Mouse (Mus musculus): Measurements from ENCODE around the gene Ppa2. TPM values are rescaled to one million over a fixed set of nuclear protein-coding genes. Genes with fewer than 3 reads are reported as not detected.

The Ppa2 gene
- total and polyA plus RNA-seq, 3 experiments = 38.1 to 145 (median 67.3) TPM

DNA sequence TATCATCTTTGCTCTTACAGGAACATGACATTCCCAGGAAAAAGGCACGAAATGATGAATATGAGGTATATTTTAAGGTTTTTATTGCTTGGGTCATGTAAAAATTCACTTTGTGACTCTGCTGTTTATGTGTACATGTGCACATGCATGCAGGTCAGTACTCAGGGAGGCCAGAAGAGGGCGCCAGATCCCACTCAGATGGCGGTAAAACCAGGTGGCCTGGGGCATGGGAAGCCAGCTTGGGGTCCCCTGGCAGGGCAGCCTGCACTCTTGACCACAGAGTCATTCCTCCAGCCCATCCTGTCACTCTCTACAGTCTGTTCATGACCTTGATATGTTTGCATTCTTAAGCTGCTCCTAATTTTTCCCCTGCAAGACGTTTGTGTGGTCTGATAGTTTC lies 12.6 kb downstream of the Ppa2 start:
- Histone ChIP-seq H3K9me3 (replicated peaks) (no peaks in the 10 kb centered on the region; the same call in 1 of the 2 replicates), H3K4me1 (ENCODE audit: insufficient read depth, low read depth, low read length) (no peaks in the 10 kb centered on the region), H3K36me3 (replicated peaks) (peaks cover 76% of the 10 kb centered on the region), H3K27me3 (ENCODE audit: insufficient read depth, low read length) (no peaks in the 10 kb centered on the region), H3K4me3 (ENCODE audit: low read depth, low read length) (no peak overlapping the region)
- TF ChIP-seq POLR2AphosphoS5 (IDR thresholded peaks at IDR 0.05; ENCODE audit: insufficient replicate concordance, low read depth, low read length) (no peak), CTCF (IDR thresholded peaks at IDR 0.05; ENCODE audit: low read depth, low read length) (peak; percentile 47; the same call in 1 of the 2 replicates)
- ATAC-seq (ENCODE audit: extremely low read depth, insufficient number of reproducible peaks, low FRiP score, poor library complexity, severe bottlenecking) (no peak), DNase-seq (ENCODE audit: low spot score) (no peak)

DNA sequence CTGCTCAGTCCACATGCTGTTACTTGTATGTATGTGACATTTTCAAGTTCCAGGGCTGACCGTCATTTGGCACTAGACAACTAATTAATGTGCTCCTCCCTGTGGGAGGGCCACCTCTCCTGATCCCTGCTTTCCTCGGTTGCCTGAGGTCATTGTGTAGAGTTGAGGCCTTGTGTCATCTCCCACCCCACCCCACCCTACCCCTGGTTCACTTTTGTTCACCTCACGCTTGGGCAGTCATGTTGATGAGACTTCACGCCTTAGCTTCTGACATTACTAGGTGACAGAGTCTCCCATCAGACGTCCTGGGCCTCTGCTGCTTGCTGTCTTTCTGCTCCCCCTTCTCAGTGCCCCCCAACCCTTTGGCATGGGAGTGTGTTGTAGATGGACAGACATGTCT lies 15.2 kb downstream of the Ppa2 start:
- Histone ChIP-seq H3K4me3 (ENCODE audit: low read depth, low read length) (no peak overlapping the region), H3K36me3 (replicated peaks) (peaks cover 78% of the 10 kb centered on the region), H3K27me3 (ENCODE audit: insufficient read depth, low read length) (no peaks in the 10 kb centered on the region), H3K9me3 (replicated peaks) (no peaks in the 10 kb centered on the region; the same call in 1 of the 2 replicates), H3K4me1 (ENCODE audit: insufficient read depth, low read depth, low read length) (peaks cover 9% of the 10 kb centered on the region)
- no peak for TF ChIP-seq TAL1 (conservative IDR thresholded peaks at IDR 0.05; ENCODE audit: low read depth, low read length)
- TF ChIP-seq CTCF (IDR thresholded peaks at IDR 0.05; ENCODE audit: low read depth, low read length) = no peak
- TF ChIP-seq GATA2 (IDR thresholded peaks at IDR 0.05; ENCODE audit: borderline replicate concordance, low read depth, low read length) = no peak
- TF ChIP-seq POLR2AphosphoS5 (IDR thresholded peaks at IDR 0.05; ENCODE audit: insufficient replicate concordance, low read depth, low read length) = no peak
- TF ChIP-seq GATA1 (IDR thresholded peaks at IDR 0.05; ENCODE audit: borderline replicate concordance, low read length) = no peak
- no peak for ATAC-seq (ENCODE audit: extremely low read depth, insufficient number of reproducible peaks, low FRiP score, poor library complexity, severe bottlenecking)
- no peak for DNase-seq (ENCODE audit: low spot score)

DNA sequence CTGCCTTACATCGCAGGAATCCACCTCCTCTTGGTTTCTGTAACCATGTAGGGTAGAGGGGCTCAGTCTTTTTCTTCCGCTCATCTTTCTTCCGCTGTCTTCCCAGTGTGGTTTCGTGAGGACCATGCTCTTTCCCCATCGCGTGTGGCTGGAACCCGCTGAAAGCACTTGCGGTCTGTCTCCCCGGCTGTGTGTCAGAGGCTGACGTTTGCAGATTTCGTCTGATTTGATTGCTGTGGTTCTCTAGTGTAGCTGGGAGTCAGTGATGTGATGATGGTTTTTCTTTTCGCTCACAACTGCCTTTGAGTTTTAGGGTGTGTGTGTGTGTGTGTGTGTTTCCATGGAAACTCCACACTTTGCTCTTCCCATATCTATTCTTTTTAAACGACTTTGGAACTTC lies 18.6 kb downstream of the Ppa2 start:
- DNase-seq (ENCODE audit: low spot score) = no peak
- Histone ChIP-seq H3K36me3 (replicated peaks) (peaks cover 79% of the 10 kb centered on the region), H3K4me3 (ENCODE audit: low read depth, low read length) (no peak overlapping the region), H3K27me3 (ENCODE audit: insufficient read depth, low read length) (no peaks in the 10 kb centered on the region), H3K9me3 (replicated peaks) (no peaks in the 10 kb centered on the region), H3K4me1 (ENCODE audit: insufficient read depth, low read depth, low read length) (peaks cover 13% of the 10 kb centered on the region)
- ATAC-seq (ENCODE audit: extremely low read depth, insufficient number of reproducible peaks, low FRiP score, poor library complexity, severe bottlenecking) = no peak
- no peak for TF ChIP-seq GATA2 (IDR thresholded peaks at IDR 0.05; ENCODE audit: borderline replicate concordance, low read depth, low read length)
- TF ChIP-seq GATA1 (IDR thresholded peaks at IDR 0.05; ENCODE audit: borderline replicate concordance, low read length) = no peak
- TF ChIP-seq CTCF (IDR thresholded peaks at IDR 0.05; ENCODE audit: low read depth, low read length) = no peak
- TF ChIP-seq TAL1 (conservative IDR thresholded peaks at IDR 0.05; ENCODE audit: low read depth, low read length) = no peak
- no peak for TF ChIP-seq POLR2AphosphoS5 (IDR thresholded peaks at IDR 0.05; ENCODE audit: insufficient replicate concordance, low read depth, low read length)

DNA sequence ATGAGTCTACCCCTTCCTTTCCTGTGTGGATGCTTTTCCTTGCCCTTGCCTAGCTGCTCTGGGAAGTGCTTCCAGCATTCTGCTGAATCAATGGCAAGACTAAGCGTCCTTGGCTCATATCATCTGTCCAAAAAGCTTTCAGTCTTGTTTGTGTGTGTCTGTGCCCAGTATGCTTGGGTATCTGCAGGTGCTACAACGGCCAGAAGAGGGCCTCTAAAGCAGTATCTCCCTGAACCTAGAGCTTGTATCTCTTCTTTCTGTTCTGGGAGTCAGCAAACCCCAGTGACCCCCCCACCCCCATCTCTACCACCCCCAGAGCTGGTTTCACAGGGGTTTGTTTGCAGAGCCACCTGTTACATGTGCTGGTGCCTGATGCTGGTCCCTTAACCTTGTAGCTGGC lies 19.5 kb downstream of the Ppa2 start:
- Histone ChIP-seq H3K36me3 (replicated peaks) (peaks cover 80% of the 10 kb centered on the region), H3K9me3 (replicated peaks) (no peaks in the 10 kb centered on the region), H3K4me1 (ENCODE audit: insufficient read depth, low read depth, low read length) (peaks cover 13% of the 10 kb centered on the region), H3K27me3 (ENCODE audit: insufficient read depth, low read length) (no peaks in the 10 kb centered on the region), H3K4me3 (ENCODE audit: low read depth, low read length) (no peak overlapping the region)
- ATAC-seq (ENCODE audit: extremely low read depth, insufficient number of reproducible peaks, low FRiP score, poor library complexity, severe bottlenecking) = no peak; the same call in 1 of the 2 replicates
- no peak for DNase-seq (ENCODE audit: low spot score)
- TF ChIP-seq GATA2 (IDR thresholded peaks at IDR 0.05; ENCODE audit: borderline replicate concordance, low read depth, low read length) (no peak), GATA1 (IDR thresholded peaks at IDR 0.05; ENCODE audit: borderline replicate concordance, low read length) (no peak), CTCF (IDR thresholded peaks at IDR 0.05; ENCODE audit: low read depth, low read length) (no peak)

DNA sequence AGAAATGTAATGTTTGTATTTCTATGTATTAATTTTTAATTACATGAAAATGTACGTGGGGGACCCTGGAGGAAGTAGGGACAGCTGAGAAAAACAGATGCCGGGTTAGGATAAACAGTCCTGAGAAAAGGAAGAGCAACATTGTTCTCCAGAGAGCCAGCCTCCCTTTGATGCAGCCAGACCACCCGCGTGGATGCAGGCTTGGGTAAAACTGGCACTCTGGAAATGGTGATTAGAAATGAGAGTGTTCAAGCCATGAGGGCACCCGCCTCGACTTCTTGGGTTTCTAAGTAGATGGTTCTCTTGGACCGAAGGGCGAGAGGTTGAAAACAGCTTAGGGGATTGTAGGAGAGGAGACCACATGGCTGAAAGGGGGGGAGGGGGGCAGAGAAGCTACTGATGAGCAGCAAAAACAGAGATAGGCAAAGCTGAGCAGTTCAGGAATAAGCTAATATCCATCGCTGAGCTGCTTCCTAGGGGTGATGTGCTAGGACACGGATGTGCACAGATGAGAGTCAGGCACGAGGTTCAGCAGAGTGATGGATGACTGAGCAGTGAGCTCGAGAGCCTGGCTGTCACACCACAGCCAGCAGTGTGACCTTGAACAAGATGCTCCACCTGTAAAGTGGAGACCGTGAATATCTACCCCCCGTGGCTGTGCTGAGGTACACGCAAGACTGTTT lies 21.4 kb downstream of the Ppa2 start:
- Histone ChIP-seq H3K9me3 (replicated peaks) (no peaks in the 10 kb centered on the region), H3K36me3 (replicated peaks) (peaks cover 77% of the 10 kb centered on the region), H3K4me1 (ENCODE audit: insufficient read depth, low read depth, low read length) (peaks cover 13% of the 10 kb centered on the region), H3K4me3 (ENCODE audit: low read depth, low read length) (no peak overlapping the region), H3K27me3 (ENCODE audit: insufficient read depth, low read length) (no peaks in the 10 kb centered on the region)
- DNase-seq (ENCODE audit: low spot score) (no peak), ATAC-seq (ENCODE audit: extremely low read depth, insufficient number of reproducible peaks, low FRiP score, poor library complexity, severe bottlenecking) (no peak)
- TF ChIP-seq TAL1 (conservative IDR thresholded peaks at IDR 0.05; ENCODE audit: low read depth, low read length) (no peak), CTCF (IDR thresholded peaks at IDR 0.05; ENCODE audit: low read depth, low read length) (no peak), POLR2AphosphoS5 (IDR thresholded peaks at IDR 0.05; ENCODE audit: insufficient replicate concordance, low read depth, low read length) (no peak), GATA1 (IDR thresholded peaks at IDR 0.05; ENCODE audit: borderline replicate concordance, low read length) (no peak), GATA2 (IDR thresholded peaks at IDR 0.05; ENCODE audit: borderline replicate concordance, low read depth, low read length) (no peak)

DNA sequence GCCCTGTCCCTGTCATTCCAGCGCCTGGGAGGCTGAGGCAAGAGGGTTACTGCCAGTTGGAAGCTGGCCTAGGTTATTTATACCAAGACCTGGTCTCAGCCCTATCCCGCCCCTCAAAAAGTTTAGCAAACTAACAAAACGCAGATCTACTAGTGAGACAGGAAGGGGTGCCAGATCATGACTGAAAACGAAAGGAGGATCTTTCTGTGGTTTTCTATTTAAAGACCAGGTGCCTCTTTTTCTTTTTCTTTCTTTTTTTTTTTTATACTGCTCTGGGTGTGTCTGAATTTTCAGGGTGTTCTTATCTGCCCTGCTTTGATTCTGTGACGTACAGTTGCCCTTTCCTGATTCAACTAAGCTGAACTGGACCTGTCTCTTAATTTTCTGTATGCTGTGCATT lies 22.4 kb downstream of the Ppa2 start:
- no peak for ATAC-seq (ENCODE audit: extremely low read depth, insufficient number of reproducible peaks, low FRiP score, poor library complexity, severe bottlenecking)
- TF ChIP-seq CTCF (IDR thresholded peaks at IDR 0.05; ENCODE audit: low read depth, low read length) (no peak), GATA2 (IDR thresholded peaks at IDR 0.05; ENCODE audit: borderline replicate concordance, low read depth, low read length) (no peak), TAL1 (conservative IDR thresholded peaks at IDR 0.05; ENCODE audit: low read depth, low read length) (no peak), POLR2AphosphoS5 (IDR thresholded peaks at IDR 0.05; ENCODE audit: insufficient replicate concordance, low read depth, low read length) (no peak), GATA1 (IDR thresholded peaks at IDR 0.05; ENCODE audit: borderline replicate concordance, low read length) (no peak)
- Histone ChIP-seq H3K9me3 (replicated peaks) (no peaks in the 10 kb centered on the region), H3K27me3 (ENCODE audit: insufficient read depth, low read length) (no peaks in the 10 kb centered on the region), H3K36me3 (replicated peaks) (peaks cover 70% of the 10 kb centered on the region), H3K4me3 (ENCODE audit: low read depth, low read length) (no peak overlapping the region), H3K4me1 (ENCODE audit: insufficient read depth, low read depth, low read length) (peaks cover 16% of the 10 kb centered on the region)
- DNase-seq (ENCODE audit: low spot score) = no peak

Measured in G1E (cell line).